Mouse (Mus musculus): ENCODE results near the gene Mak. TPM values are rescaled to one million over a fixed set of nuclear protein-coding genes. Genes with fewer than 3 reads are reported as not detected.
"Not testable (repeated sequence)": the region's sequence is repeated elsewhere in the genome, so short reads cannot be mapped to it uniquely, and the experiment has no call there.

Mak gene
- total and polyA plus RNA-seq, 2 experiments from 2014 or later = 0.05 TPM; not detected in 1

- ATAC-seq (ENCODE audit: insufficient read depth, low read depth) (peak; percentile 54), DNase-seq (ENCODE audit: low spot score) (peak; percentile 39)
- under 1% methylated on average over 25 of the region's 25 CpGs for whole genome bisulfite sequencing
- peak; percentile 41 for TF ChIP-seq CTCF (IDR thresholded peaks at IDR 0.05; ENCODE audit: low read depth)
- TF ChIP-seq EP300 (IDR thresholded peaks at IDR 0.05; ENCODE audit: low read depth) = no peak
- Histone ChIP-seq H3K27me3 (ENCODE audit: control insufficient read depth, insufficient read depth, low read length) (no peaks in the 10 kb centered on the region), H3K4me1 (ENCODE audit: control insufficient read depth, insufficient read depth) (peaks cover 13% of the 10 kb centered on the region), H3K9me3 (replicated peaks; ENCODE audit: control insufficient read depth, low read length) (no peaks in the 10 kb centered on the region), H3K36me3 (replicated peaks; ENCODE audit: control insufficient read depth, insufficient read depth, low read length) (peaks cover 15% of the 10 kb centered on the region), H3K4me3 (ENCODE audit: low read depth, low read length) (peak overlapping the region; percentile 92), H3K4me2 (ENCODE audit: low read depth, low read length) (peak overlapping the region; percentile 90), H3K27ac (ENCODE audit: low read depth) (peak overlapping the region; percentile 99), H3K9ac (replicated peaks; ENCODE audit: low read depth, low read length) (peak overlapping the region; percentile 82)
Observed at GRCm38 (mm10) chr13:41000140-41000925, 79.2 kb downstream of the Mak start.

GRCm38 (mm10) chr13:40998537-40998936 is 81.0 kb downstream of the Mak start:
- peaks cover 13% of the 10 kb centered on the region for H3K4me1 ChIP-seq (ENCODE audit: control insufficient read depth, insufficient read depth)
- H3K9ac ChIP-seq (replicated peaks; ENCODE audit: low read depth, low read length); H3K9me3 ChIP-seq (replicated peaks; ENCODE audit: control insufficient read depth, low read length); H3K27me3 ChIP-seq (ENCODE audit: control insufficient read depth, insufficient read depth, low read length); H3K36me3 ChIP-seq (replicated peaks; ENCODE audit: control insufficient read depth, insufficient read depth, low read length); DNase-seq (ENCODE audit: low spot score); ATAC-seq (ENCODE audit: insufficient read depth, low read depth); H3K4me3 ChIP-seq (ENCODE audit: low read depth, low read length); H3K27ac ChIP-seq (ENCODE audit: low read depth); H3K4me2 ChIP-seq (ENCODE audit: low read depth, low read length): not testable (repeated sequence)
- WGBS = 94% methylated on average over 5 of the region's 5 CpGs

GRCm38 (mm10) chr13:40994487-40995263 is 84.8 kb downstream of the Mak start:
- no peak for TF ChIP-seq CTCF (IDR thresholded peaks at IDR 0.05; ENCODE audit: low read depth)
- no peak for TF ChIP-seq EP300 (IDR thresholded peaks at IDR 0.05; ENCODE audit: low read depth)
- WGBS = 18% methylated on average over 8 of the region's 8 CpGs
- Histone ChIP-seq H3K9me3 (replicated peaks; ENCODE audit: control insufficient read depth, low read length) (no peaks in the 10 kb centered on the region), H3K36me3 (replicated peaks; ENCODE audit: control insufficient read depth, insufficient read depth, low read length) (no peaks in the 10 kb centered on the region), H3K4me2 (ENCODE audit: low read depth, low read length) (no peak overlapping the region), H3K9ac (replicated peaks; ENCODE audit: low read depth, low read length) (no peak overlapping the region), H3K27me3 (ENCODE audit: control insufficient read depth, insufficient read depth, low read length) (no peaks in the 10 kb centered on the region), H3K27ac (ENCODE audit: low read depth) (no peak overlapping the region), H3K4me1 (ENCODE audit: control insufficient read depth, insufficient read depth) (no peaks in the 10 kb centered on the region), H3K4me3 (ENCODE audit: low read depth, low read length) (no peak overlapping the region)
- ATAC-seq (ENCODE audit: insufficient read depth, low read depth) (no peak), DNase-seq (ENCODE audit: low spot score) (peak; percentile 24)

- Histone ChIP-seq H3K9me3 (replicated peaks; ENCODE audit: control insufficient read depth, low read length) (no peaks in the 10 kb centered on the region), H3K4me3 (ENCODE audit: low read depth, low read length) (no peak overlapping the region), H3K27me3 (ENCODE audit: control insufficient read depth, insufficient read depth, low read length) (no peaks in the 10 kb centered on the region), H3K4me1 (ENCODE audit: control insufficient read depth, insufficient read depth) (no peaks in the 10 kb centered on the region), H3K4me2 (ENCODE audit: low read depth, low read length) (no peak overlapping the region), H3K27ac (ENCODE audit: low read depth) (no peak overlapping the region), H3K9ac (replicated peaks; ENCODE audit: low read depth, low read length) (no peak overlapping the region), H3K36me3 (replicated peaks; ENCODE audit: control insufficient read depth, insufficient read depth, low read length) (no peaks in the 10 kb centered on the region)
- no peak for TF ChIP-seq CTCF (IDR thresholded peaks at IDR 0.05; ENCODE audit: low read depth)
- no peak for TF ChIP-seq EP300 (IDR thresholded peaks at IDR 0.05; ENCODE audit: low read depth)
- DNase-seq (ENCODE audit: low spot score) = no peak
- ATAC-seq (ENCODE audit: insufficient read depth, low read depth) = no peak
- 33% methylated on average over 2 of the region's 2 CpGs for WGBS
Observed at GRCm38 (mm10) chr13:40988418-40988817, 91.1 kb downstream of the Mak start.

GRCm38 (mm10) chr13:40987608-40988303 is 91.8 kb downstream of the Mak start:
- DNase-seq (ENCODE audit: low spot score); H3K4me1 ChIP-seq (ENCODE audit: control insufficient read depth, insufficient read depth); H3K4me3 ChIP-seq (ENCODE audit: low read depth, low read length); H3K4me2 ChIP-seq (ENCODE audit: low read depth, low read length); H3K36me3 ChIP-seq (replicated peaks; ENCODE audit: control insufficient read depth, insufficient read depth, low read length); H3K9ac ChIP-seq (replicated peaks; ENCODE audit: low read depth, low read length); H3K27me3 ChIP-seq (ENCODE audit: control insufficient read depth, insufficient read depth, low read length); H3K27ac ChIP-seq (ENCODE audit: low read depth); H3K9me3 ChIP-seq (replicated peaks; ENCODE audit: control insufficient read depth, low read length); ATAC-seq (ENCODE audit: insufficient read depth, low read depth): not testable (repeated sequence)
- 51% methylated on average over 4 of the region's 4 CpGs for WGBS

Measured in heart, postnatal 0 days (tissue).